Mouse (Mus musculus) MEL (cell line): Measurements from ENCODE around the gene Tufm. TPM values are rescaled to one million over a fixed set of nuclear protein-coding genes. Genes with fewer than 3 reads are reported as not detected.

Experiments used
- DNase-seq: peaks from one replicate; pipeline ENCODE4 v3.0.0; 2011; ENCODE audit warnings: low read depth, low spot score
- H3K27ac ChIP-seq: 2 replicates; pipeline ENCODE4 v1.5.1; 2012; ENCODE audit warnings: low read depth, mild to moderate bottlenecking, control low read depth, low read length, moderate library complexity; ENCODE audit not compliant: control insufficient read depth
- H3K27me3 ChIP-seq, 2 experiments: fragments of 150-350 bp in 1 of 2; sonication (generic) in 1 of 2; 2 replicates each; pipeline ENCODE4 v1.6.1; 2012; ENCODE audit warnings: low read length in 2 of 2, mild to moderate bottlenecking in 2 of 2, improper control_type of control experiment in 1 of 2, moderate library complexity in 1 of 2; ENCODE audit not compliant: insufficient read depth in 2 of 2, control insufficient read depth in 1 of 2
- H3K36me3 ChIP-seq, 2 experiments: 2 replicates each; pipeline ENCODE4 v1.6.1; 2012 to 2014; ENCODE audit warnings: low read length in 2 of 2, improper control_type of control experiment in 1 of 2, inconsistent platforms in 1 of 2, mild to moderate bottlenecking in 1 of 2; ENCODE audit not compliant: insufficient read depth in 2 of 2, control insufficient read depth in 1 of 2
- H3K4me1 ChIP-seq, 2 experiments: fragments of 150-350 bp in 1 of 2; sonication (generic) in 1 of 2; 2 replicates each; pipeline ENCODE4 v1.6.1; 2012; ENCODE audit warnings: low read length in 2 of 2, improper control_type of control experiment in 1 of 2, mild to moderate bottlenecking in 1 of 2; ENCODE audit not compliant: insufficient read depth in 2 of 2, control insufficient read depth in 1 of 2
- H3K4me3 ChIP-seq, 2 experiments: fragments of 150-350 bp in 1 of 2; sonication (generic) in 1 of 2; 2 replicates each; pipeline ENCODE4 v1.5.1; 2012; ENCODE audit warnings: low read depth in 2 of 2, low read length in 2 of 2, mild to moderate bottlenecking in 2 of 2, moderate library complexity in 2 of 2, control low read depth in 1 of 2, improper control_type of control experiment in 1 of 2; ENCODE audit not compliant: control insufficient read depth in 1 of 2, insufficient read depth in 1 of 2
- H3K79me2 ChIP-seq: 2 replicates; pipeline ENCODE4 v1.6.1; 2012; ENCODE audit warnings: mild to moderate bottlenecking, low read length, moderate library complexity; ENCODE audit not compliant: control insufficient read depth, poor library complexity, insufficient read depth
- H3K9ac ChIP-seq: 2 replicates; pipeline ENCODE4 v1.6.1; 2012; ENCODE audit warnings: low read depth, mild to moderate bottlenecking, control low read depth, low read length, moderate library complexity; ENCODE audit not compliant: control insufficient read depth, poor library complexity, severe bottlenecking
- H3K9me3 ChIP-seq: fragments of 150-350 bp; sonication (generic); replicated peaks from 2 replicates; pipeline ENCODE4 v1.6.1; 2012; ENCODE audit warnings: mild to moderate bottlenecking, low read length, improper control_type of control experiment, moderate library complexity; ENCODE audit not compliant: insufficient read depth
- CHD1 ChIP-seq: IDR thresholded peaks from 2 replicates; pipeline ENCODE4 v1.6.1; 2012; ENCODE audit warnings: low read depth, mild to moderate bottlenecking, inconsistent platforms, low read length, improper control_type of control experiment
- CHD2 ChIP-seq: IDR thresholded peaks from 2 replicates; pipeline ENCODE4 v1.6.1; 2011; ENCODE audit warnings: low read length, improper control_type of control experiment
- ELF1 ChIP-seq: IDR thresholded peaks from 2 replicates; pipeline ENCODE4 v1.6.1; 2014; ENCODE audit warnings: low read depth, mild to moderate bottlenecking, inconsistent platforms, low read length, improper control_type of control experiment, moderate library complexity
- EP300 ChIP-seq, 2 experiments: IDR thresholded peaks; 2 replicates each; pipeline ENCODE4 v1.6.1; 2011; ENCODE audit warnings: improper control_type of control experiment in 2 of 2, low read length in 2 of 2, low read depth in 1 of 2, mild to moderate bottlenecking in 1 of 2
- GATA1 ChIP-seq: IDR thresholded peaks from 2 replicates; pipeline ENCODE4 v1.6.1; 2011; ENCODE audit warnings: low read depth, low read length, improper control_type of control experiment
- HCFC1 ChIP-seq: IDR thresholded peaks from 2 replicates; pipeline ENCODE4 v1.6.1; 2012; ENCODE audit warnings: low read depth, mild to moderate bottlenecking, inconsistent platforms, low read length, improper control_type of control experiment, moderate library complexity
- JUND ChIP-seq: IDR thresholded peaks from 2 replicates; pipeline ENCODE4 v1.6.1; 2011; ENCODE audit warnings: low read depth, mild to moderate bottlenecking, improper control_type of control experiment, low read length
- KAT2A ChIP-seq: conservative IDR thresholded peaks from 2 replicates; pipeline ENCODE4 v1.6.1; 2012; ENCODE audit warnings: low read depth, low read length, improper control_type of control experiment, inconsistent platforms
- MAFK ChIP-seq: IDR thresholded peaks from 2 replicates; pipeline ENCODE4 v1.6.1; 2011; ENCODE audit warnings: low read depth, mild to moderate bottlenecking, low read length, improper control_type of control experiment, borderline replicate concordance
- MAZ ChIP-seq: IDR thresholded peaks from 2 replicates; pipeline ENCODE4 v1.6.1; 2012; ENCODE audit warnings: low read depth, mild to moderate bottlenecking, inconsistent platforms, low read length, improper control_type of control experiment
- NELFE ChIP-seq: IDR thresholded peaks from 2 replicates; pipeline ENCODE4 v1.6.1; 2011; ENCODE audit warnings: low read depth, low read length, improper control_type of control experiment
- NRF1 ChIP-seq: IDR thresholded peaks from 2 replicates; pipeline ENCODE4 v1.6.1; 2014; ENCODE audit warnings: low read depth, mild to moderate bottlenecking, inconsistent platforms, low read length, improper control_type of control experiment, moderate library complexity; ENCODE audit not compliant: poor library complexity, insufficient read depth, severe bottlenecking
- POLR2AphosphoS5 ChIP-seq: IDR thresholded peaks from 2 replicates; pipeline ENCODE4 v1.6.1; 2012; ENCODE audit warnings: low read depth, borderline replicate concordance, mild to moderate bottlenecking, inconsistent platforms, low read length, moderate library complexity, mixed read lengths
- RAD21 ChIP-seq: IDR thresholded peaks from 2 replicates; pipeline ENCODE4 v1.6.1; 2011; ENCODE audit warnings: mild to moderate bottlenecking, low read depth, low read length, improper control_type of control experiment
- SIN3A ChIP-seq: IDR thresholded peaks from 2 replicates; pipeline ENCODE4 v1.6.1; 2012; ENCODE audit warnings: low read length, improper control_type of control experiment, inconsistent platforms
- TAL1 ChIP-seq: IDR thresholded peaks from 2 replicates; pipeline ENCODE4 v1.6.1; 2012; ENCODE audit warnings: mild to moderate bottlenecking, inconsistent platforms, low read length, moderate library complexity, mixed read lengths
- TBP ChIP-seq: IDR thresholded peaks from 2 replicates; pipeline ENCODE4 v1.8.0; 2011; ENCODE audit warnings: low read depth, low read length, improper control_type of control experiment
- TCF12 ChIP-seq: IDR thresholded peaks from 2 replicates; pipeline ENCODE4 v1.6.1; 2014; ENCODE audit warnings: low read depth, mild to moderate bottlenecking, inconsistent platforms, low read length, improper control_type of control experiment, moderate library complexity
- UBTF ChIP-seq: IDR thresholded peaks from 2 replicates; pipeline ENCODE4 v1.6.1; 2012; ENCODE audit warnings: low read depth, mild to moderate bottlenecking, inconsistent platforms, low read length, improper control_type of control experiment, moderate library complexity, borderline replicate concordance; ENCODE audit not compliant: insufficient read depth
- USF1 ChIP-seq: IDR thresholded peaks from 2 replicates; pipeline ENCODE4 v1.6.1; 2014; ENCODE audit warnings: low read depth, mild to moderate bottlenecking, inconsistent platforms, low read length, improper control_type of control experiment, moderate library complexity
- USF2 ChIP-seq, 2 experiments: IDR thresholded peaks; 2 replicates each; pipeline ENCODE4 v1.6.1; 2011 to 2012; ENCODE audit warnings: improper control_type of control experiment in 2 of 2, low read length in 2 of 2, borderline replicate concordance in 1 of 2, inconsistent platforms in 1 of 2, low read depth in 1 of 2, mild to moderate bottlenecking in 1 of 2; ENCODE audit not compliant: insufficient read depth in 1 of 2
- ZMIZ1 ChIP-seq: IDR thresholded peaks from 2 replicates; pipeline ENCODE4 v1.6.1; 2012; ENCODE audit warnings: low read depth, mild to moderate bottlenecking, inconsistent platforms, low read length, improper control_type of control experiment, moderate library complexity
- polyA plus RNA-seq, 2 experiments: library from polyadenylated mRNA; stranded (reverse) in 1 of 2; unstranded in 1 of 2; fragments of >175 nt in 1 of 2; fragments of >200 nt in 1 of 2; gene quantifications; 2 replicates each; pipeline versions ENCODE4 v1.2.1 to v1.2.4; 2012; ENCODE audit warnings: low replicate concordance in 2 of 2, low read depth in 1 of 2; ENCODE audit not compliant: insufficient read length in 2 of 2, insufficient read depth in 1 of 2, missing spikeins in 1 of 2
- total RNA-seq: library from RNA; depleted of rRNA; stranded (reverse); fragments of 300-350 nt; gene quantifications from 2 replicates; pipeline ENCODE4 v1.2.3, GENCODE M21; 2012

Gene Tufm
- total and polyA plus RNA-seq, 3 experiments, result 224 to 397 TPM; not detected in 1

DNA sequence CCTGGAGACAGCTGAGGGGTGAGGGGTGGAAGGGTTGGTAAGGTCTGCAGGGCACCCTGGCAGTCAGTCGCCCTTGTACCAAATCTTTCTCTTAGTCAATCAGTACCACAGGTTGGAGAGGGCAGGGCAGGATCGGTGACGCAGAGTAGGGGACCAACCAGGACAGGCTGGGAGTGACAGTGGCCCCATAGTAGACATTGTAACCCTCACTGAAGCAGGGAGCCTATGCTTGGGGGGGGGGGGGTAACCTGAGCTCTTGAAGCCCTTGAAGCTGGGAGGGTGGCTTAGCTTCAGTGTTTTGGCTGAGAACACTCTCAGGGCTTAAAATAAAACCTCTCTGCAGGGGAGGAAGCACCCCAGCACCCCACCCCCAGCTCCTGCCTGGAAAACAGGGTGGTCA lies 25.5 kb upstream of the Tufm start:
- Histone ChIP-seq H3K27ac (no peak overlapping the region), H3K9ac (no peak overlapping the region), H3K79me2 (no peaks in the 10 kb centered on the region), H3K36me3 (peaks cover 0 to 19% of the 10 kb centered on the region in 2 experiments; a peak in 2 of 4 replicates), H3K4me1 (peaks cover 18 to 23% of the 10 kb centered on the region in 2 experiments), H3K27me3 (no peaks in the 10 kb centered on the region), H3K9me3 (no peaks in the 10 kb centered on the region), H3K4me3 (no peak overlapping the region)
- TF ChIP-seq USF2 (IDR thresholded peaks at IDR 0.05; ENCODE audit: borderline replicate concordance in 1 of 2, insufficient read depth in 1 of 2, low read depth in 1 of 2, low read length in 2 of 2), result no peak
- TF ChIP-seq NRF1, result no peak
- TF ChIP-seq ELF1, result no peak
- no peak for TF ChIP-seq TBP
- TF ChIP-seq ZMIZ1, result no peak
- TF ChIP-seq KAT2A, result no peak
- TF ChIP-seq MAZ, result no peak
- no peak for TF ChIP-seq GATA1
- no peak for TF ChIP-seq NELFE
- TF ChIP-seq CHD1, result no peak
- no peak for TF ChIP-seq TAL1
- no peak for TF ChIP-seq TCF12
- no peak for TF ChIP-seq EP300 (IDR thresholded peaks at IDR 0.05; ENCODE audit: low read depth in 1 of 2, low read length in 2 of 2)
- no peak for TF ChIP-seq JUND
- TF ChIP-seq HCFC1, result no peak
- DNase-seq, result no peak

DNA sequence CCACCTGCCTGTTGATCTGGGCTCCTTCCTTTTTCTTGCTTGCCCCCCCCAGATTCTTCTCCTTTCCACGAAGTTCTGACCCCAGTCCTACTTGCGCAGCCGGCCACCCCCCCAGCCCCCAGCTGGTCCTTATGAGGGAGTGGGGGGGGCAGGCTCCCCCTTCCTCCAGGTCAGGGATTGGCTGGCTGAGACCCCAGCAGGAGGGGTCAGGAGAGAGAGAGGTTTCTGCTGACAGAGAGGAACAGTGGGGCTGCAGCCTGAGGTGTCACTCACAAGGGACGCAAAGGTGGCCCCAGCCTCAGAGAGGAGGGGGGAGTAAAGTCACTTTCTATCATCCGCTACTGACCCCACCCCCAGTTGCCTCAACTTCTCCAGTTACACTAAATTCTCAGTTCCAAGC lies 24.2 kb upstream of the Tufm start, which contains the start of gene Atp2a1:
Gene Atp2a1 (minus strand): TSS at position 105 of the 400 bp plus-strand sequence.
- Histone ChIP-seq H3K9ac (peak within 1 kb of the TSS; percentile 17; the same call in 1 of the 2 replicates), H3K4me3 (no peak within 1 kb of the TSS), H3K36me3 (peaks cover 0 to 17% of the 10 kb centered on the region in 2 experiments; a peak in 2 of 4 replicates), H3K79me2 (no peaks in the 10 kb centered on the region), H3K4me1 (peaks cover 10 to 19% of the 10 kb centered on the region in 2 experiments), H3K27ac (no peak within 1 kb of the TSS), H3K9me3 (no peaks in the 10 kb centered on the region), H3K27me3 (no peaks in the 10 kb centered on the region)
- no peak for TF ChIP-seq NRF1
- no peak for TF ChIP-seq CHD2
- no peak for TF ChIP-seq CHD1
- TF ChIP-seq TCF12, result no peak
- TF ChIP-seq HCFC1, result no peak
- no peak for TF ChIP-seq ZMIZ1
- TF ChIP-seq SIN3A, result no peak
- TF ChIP-seq MAZ, result no peak
- no peak for TF ChIP-seq UBTF
- TF ChIP-seq MAFK, result no peak
- no peak for TF ChIP-seq POLR2AphosphoS5
- no peak for TF ChIP-seq USF1
- TF ChIP-seq USF2 (IDR thresholded peaks at IDR 0.05; ENCODE audit: borderline replicate concordance in 1 of 2, insufficient read depth in 1 of 2, low read depth in 1 of 2, low read length in 2 of 2), result no peak
- no peak for TF ChIP-seq RAD21
- no peak for DNase-seq
